Mouse (Mus musculus) bone marrow macrophage, adult 2 months (primary cell): ENCODE results near the gene Pcnx2.

Experiments
- CTCF ChIP-seq: IDR thresholded peaks from 2 replicates; pipeline ENCODE4 v1.5.1; 2012; ENCODE audit warnings: low read depth, mild to moderate bottlenecking, low read length, moderate library complexity
- POLR2A ChIP-seq: IDR thresholded peaks from 2 replicates; pipeline ENCODE4 v1.6.1; 2012; ENCODE audit warnings: mild to moderate bottlenecking, low read depth, low read length, borderline replicate concordance

DNA sequence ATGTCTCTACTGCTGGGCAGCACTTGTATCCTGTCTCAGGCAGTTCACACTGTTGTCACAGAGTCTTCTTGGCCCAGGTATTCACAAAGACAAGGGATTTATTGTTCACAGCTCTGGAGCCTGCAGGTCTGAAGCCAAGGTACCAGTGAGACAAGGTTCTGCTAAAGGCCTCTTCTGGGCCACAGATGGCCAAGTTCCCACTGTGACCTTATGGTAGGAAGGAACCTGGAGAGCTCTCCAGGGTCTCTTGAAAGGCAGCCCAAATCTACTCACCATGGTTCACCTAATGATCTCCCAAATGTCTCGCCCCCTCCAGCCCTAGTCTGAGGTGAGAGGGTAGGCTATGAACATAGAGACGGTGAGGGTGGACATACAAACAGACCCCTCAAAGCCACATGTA, 101.1 kb downstream of the Pcnx2 start:
- TF ChIP-seq CTCF (no peak), POLR2A (no peak)
